Mouse (Mus musculus): Measurements from ENCODE around the gene Uqcc3. TPM values are rescaled to one million over a fixed set of nuclear protein-coding genes. Genes with fewer than 3 reads are reported as not detected.

Uqcc3 gene
- polyA plus RNA-seq (2012; ENCODE audit: low replicate concordance): 10.7 and 29.9 TPM in 2 replicates

GRCm38 (mm10) chr19:8880311-8881033, at the start of gene Uqcc3:
TSS of gene Uqcc3 (minus strand) at chr19:8880923.

GRCm38 (mm10) chr19:8929224-8930088, 48.7 kb upstream of the Uqcc3 start, which contains the start of the genes Rom1 and Eml3:
TSS of gene Rom1 (minus strand) at chr19:8929356.
TSS of gene Eml3 (plus strand) at chr19:8929552.

GRCm38 (mm10) chr19:8920073-8920736, 39.5 kb upstream of the Uqcc3 start, which contains the start of gene B3gat3:
TSS of gene B3gat3 (plus strand) at chr19:8920374.

GRCm38 (mm10) chr19:8897865-8898495, 17.3 kb upstream of the Uqcc3 start, which contains the start of gene Ganab:
TSS of gene Ganab (plus strand) at chr19:8898071.

GRCm38 (mm10) chr19:8892829-8893766, 12.4 kb upstream of the Uqcc3 start, which contains the start of gene Ints5:
TSS of gene Ints5 (plus strand) at chr19:8893005.

GRCm38 (mm10) chr19:8888511-8889385, 8.0 kb upstream of the Uqcc3 start, which contains the start of the genes 1810009A15Rik and Gm49416:
TSS of gene 1810009A15Rik (plus strand) at chr19:8888853.
TSS of gene Gm49416 (plus strand) at chr19:8888926.

GRCm38 (mm10) chr19:8883616-8884015, 2.9 kb upstream of the Uqcc3 start, which contains the start of the genes Lbhd1 and Gm49403:
TSS of gene Lbhd1 (plus strand) at chr19:8883732.
TSS of gene Gm49403 (plus strand) at chr19:8883930.

GRCm38 (mm10) chr19:8871267-8872186, 9.2 kb downstream of the Uqcc3 start, which contains the start of gene Ubxn1:
TSS of gene Ubxn1 (plus strand) at chr19:8871496.

GRCm38 (mm10) chr19:8850402-8850901, 30.3 kb downstream of the Uqcc3 start, which contains the start of gene Lrrn4cl:
TSS of gene Lrrn4cl (plus strand) at chr19:8850768.

GRCm38 (mm10) chr19:8839103-8839907, 41.4 kb downstream of the Uqcc3 start, which contains the start of gene Gng3:
TSS of gene Gng3 (minus strand) at chr19:8839194.

GRCm38 (mm10) chr19:8837251-8837791, 43.4 kb downstream of the Uqcc3 start, which contains the start of gene Bscl2:
TSS of gene Bscl2 (plus strand) at chr19:8837467.

Other genes starting within 250 kb of the Uqcc3 start
- gene Chrm1, start 217.1 kb downstream of the Uqcc3 start, polyA plus RNA-seq (2012; ENCODE audit: low replicate concordance): not detected in 2 replicates
- 129 and 167 TPM in 2 replicates for gene Slc3a2, start 157.6 kb downstream of the Uqcc3 start, polyA plus RNA-seq (2012; ENCODE audit: low replicate concordance)
- gene Wdr74, start 145.1 kb downstream of the Uqcc3 start, polyA plus RNA-seq (2012; ENCODE audit: low replicate concordance): 21.6 and 29.2 TPM in 2 replicates
- gene 1700092M07Rik, start 140.2 kb downstream of the Uqcc3 start, polyA plus RNA-seq (2012; ENCODE audit: low replicate concordance): not detected in 2 replicates
- gene Stx5a, start 139.5 kb downstream of the Uqcc3 start, polyA plus RNA-seq (2012; ENCODE audit: low replicate concordance): 17.5 and 22.6 TPM in 2 replicates
- 39.0 and 42.9 TPM in 2 replicates for gene Nxf1, start 123.8 kb downstream of the Uqcc3 start, polyA plus RNA-seq (2012; ENCODE audit: low replicate concordance)
- gene Tmem223, start 109.9 kb downstream of the Uqcc3 start, polyA plus RNA-seq (2012; ENCODE audit: low replicate concordance): 69.6 and 147 TPM in 2 replicates
- 19.3 and 85.5 TPM in 2 replicates for gene Tmem179b, start 106.5 kb downstream of the Uqcc3 start, polyA plus RNA-seq (2012; ENCODE audit: low replicate concordance)
- 47.7 and 56.1 TPM in 2 replicates for gene Taf6l, start 94.5 kb downstream of the Uqcc3 start, polyA plus RNA-seq (2012; ENCODE audit: low replicate concordance)
- gene Polr2g, start 82.3 kb downstream of the Uqcc3 start, polyA plus RNA-seq (2012; ENCODE audit: low replicate concordance): 4.5 and 17.9 TPM in 2 replicates
- 0.39 and 2.0 TPM in 2 replicates for gene Zbtb3, start 78.4 kb downstream of the Uqcc3 start, polyA plus RNA-seq (2012; ENCODE audit: low replicate concordance)
- gene Ttc9c, start 61.6 kb downstream of the Uqcc3 start, polyA plus RNA-seq (2012; ENCODE audit: low replicate concordance): 4.0 and 4.6 TPM in 2 replicates
- 59.4 and 120 TPM in 2 replicates for gene Hnrnpul2, start 60.9 kb downstream of the Uqcc3 start, polyA plus RNA-seq (2012; ENCODE audit: low replicate concordance)
- gene AC129217.1, start 51.1 kb downstream of the Uqcc3 start, polyA plus RNA-seq (2012; ENCODE audit: low replicate concordance): 40.3 and 101 TPM in 2 replicates
- 36.5 and 111 TPM in 2 replicates for gene Bscl2, start 43.5 kb downstream of the Uqcc3 start, polyA plus RNA-seq (2012; ENCODE audit: low replicate concordance)
- not detected in 2 replicates for gene Gng3, start 41.7 kb downstream of the Uqcc3 start, polyA plus RNA-seq (2012; ENCODE audit: low replicate concordance)
- gene Lrrn4cl, start 30.2 kb downstream of the Uqcc3 start, polyA plus RNA-seq (2012; ENCODE audit: low replicate concordance): 0.09 and 0.24 TPM in 2 replicates
- gene Ubxn1, start 9.4 kb downstream of the Uqcc3 start, polyA plus RNA-seq (2012; ENCODE audit: low replicate concordance): 78.0 and 79.9 TPM in 2 replicates
- 1.7 TPM in 1 of 2 replicates, not detected in the other for gene Lbhd1, start 2.8 kb upstream of the Uqcc3 start, polyA plus RNA-seq (2012; ENCODE audit: low replicate concordance)
- gene Gm49403, start 3.0 kb upstream of the Uqcc3 start, polyA plus RNA-seq (2012; ENCODE audit: low replicate concordance): not detected in 2 replicates
- gene 1810009A15Rik, start 7.9 kb upstream of the Uqcc3 start, polyA plus RNA-seq (2012; ENCODE audit: low replicate concordance): 12.1 and 24.9 TPM in 2 replicates
- gene Gm49416, start 8.0 kb upstream of the Uqcc3 start, polyA plus RNA-seq (2012; ENCODE audit: low replicate concordance): 0.92 and 16.1 TPM in 2 replicates
- 35.0 and 93.2 TPM in 2 replicates for gene Ints5, start 12.1 kb upstream of the Uqcc3 start, polyA plus RNA-seq (2012; ENCODE audit: low replicate concordance)
- 35.8 and 36.8 TPM in 2 replicates for gene Ganab, start 17.1 kb upstream of the Uqcc3 start, polyA plus RNA-seq (2012; ENCODE audit: low replicate concordance)
- gene B3gat3, start 39.5 kb upstream of the Uqcc3 start, polyA plus RNA-seq (2012; ENCODE audit: low replicate concordance): 110 and 144 TPM in 2 replicates
- 28.2 and 31.8 TPM in 2 replicates for gene Rom1, start 48.4 kb upstream of the Uqcc3 start, polyA plus RNA-seq (2012; ENCODE audit: low replicate concordance)
- gene Eml3, start 48.6 kb upstream of the Uqcc3 start, polyA plus RNA-seq (2012; ENCODE audit: low replicate concordance): 92.9 and 101 TPM in 2 replicates
- 33.6 and 60.7 TPM in 2 replicates for gene Mta2, start 61.0 kb upstream of the Uqcc3 start, polyA plus RNA-seq (2012; ENCODE audit: low replicate concordance)
- gene Tut1, start 72.9 kb upstream of the Uqcc3 start, polyA plus RNA-seq (2012; ENCODE audit: low replicate concordance): 41.2 and 58.4 TPM in 2 replicates
- gene Eef1g, start 86.1 kb upstream of the Uqcc3 start, polyA plus RNA-seq (2012; ENCODE audit: low replicate concordance): 34.0 and 130 TPM in 2 replicates
- 6.4 and 8.8 TPM in 2 replicates for gene Ahnak, start 108.4 kb upstream of the Uqcc3 start, polyA plus RNA-seq (2012; ENCODE audit: low replicate concordance)
- not detected in 2 replicates for gene Scgb1a1, start 207.0 kb upstream of the Uqcc3 start, polyA plus RNA-seq (2012; ENCODE audit: low replicate concordance)

All from leukemia stem cell, adult 10-12 weeks (primary cell).